Mouse (Mus musculus): ENCODE results near the gene Cntrob.

GRCm38 (mm10) chr11:69264276-69264675 lies 59.3 kb downstream of the Cntrob start:
- TF ChIP-seq CTCF (IDR thresholded peaks at IDR 0.05; ENCODE audit: insufficient read depth, low read depth, low read length) (no peak), POLR2A (IDR thresholded peaks at IDR 0.05; ENCODE audit: insufficient read depth, low read depth, low read length) (no peak)
